Mouse (Mus musculus): ENCODE data around the gene Ly6g6d.

Gene Ly6g6d

DNA sequence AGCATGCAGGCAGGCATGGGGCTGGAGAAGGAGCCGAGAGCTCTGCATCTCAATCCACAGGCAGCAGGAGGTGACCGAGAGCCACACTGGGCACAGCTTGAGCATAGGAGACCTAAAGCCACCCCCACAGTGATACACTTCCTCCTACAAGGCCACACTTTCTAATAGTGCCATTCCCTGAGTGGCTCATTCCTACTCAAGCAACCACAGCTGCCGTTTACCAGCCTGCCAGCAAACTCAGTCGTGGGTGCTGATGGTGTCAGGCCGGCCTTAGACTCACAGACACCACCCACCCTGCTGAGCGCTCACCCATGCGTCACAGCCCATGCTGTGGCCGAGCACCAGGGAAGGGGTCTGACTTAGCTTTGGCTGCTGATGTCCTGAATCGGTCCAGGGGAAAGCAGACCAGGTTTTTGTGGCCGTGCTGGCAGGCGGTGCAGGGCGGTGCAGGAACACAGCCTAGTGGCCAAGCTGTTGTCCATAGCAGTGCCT lies 19.3 kb upstream of the Ly6g6d start:
- DNase-seq (ENCODE audit: low spot score): peak; percentile 43

DNA sequence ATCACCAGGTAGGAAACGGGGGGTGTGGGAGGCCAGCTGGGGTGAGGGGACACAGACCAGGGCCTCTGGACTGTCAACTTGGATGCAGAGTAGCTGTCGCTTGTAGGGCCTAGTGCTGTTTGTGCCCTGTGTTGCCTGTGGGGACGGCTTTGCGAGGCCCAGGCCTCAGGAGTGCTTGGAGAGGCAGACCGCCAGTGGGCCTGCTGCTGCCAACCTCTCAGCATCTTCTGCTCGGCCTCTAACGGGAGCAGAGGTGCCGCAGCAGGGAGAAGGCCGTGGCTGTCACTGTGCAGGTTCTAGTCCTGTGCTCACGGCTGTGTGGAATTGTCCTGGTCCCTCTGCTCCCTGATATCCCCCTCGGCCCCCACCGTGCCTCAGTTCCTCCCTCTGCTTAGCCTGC lies 18.7 kb upstream of the Ly6g6d start:
- no peak for DNase-seq (ENCODE audit: low spot score)

DNA sequence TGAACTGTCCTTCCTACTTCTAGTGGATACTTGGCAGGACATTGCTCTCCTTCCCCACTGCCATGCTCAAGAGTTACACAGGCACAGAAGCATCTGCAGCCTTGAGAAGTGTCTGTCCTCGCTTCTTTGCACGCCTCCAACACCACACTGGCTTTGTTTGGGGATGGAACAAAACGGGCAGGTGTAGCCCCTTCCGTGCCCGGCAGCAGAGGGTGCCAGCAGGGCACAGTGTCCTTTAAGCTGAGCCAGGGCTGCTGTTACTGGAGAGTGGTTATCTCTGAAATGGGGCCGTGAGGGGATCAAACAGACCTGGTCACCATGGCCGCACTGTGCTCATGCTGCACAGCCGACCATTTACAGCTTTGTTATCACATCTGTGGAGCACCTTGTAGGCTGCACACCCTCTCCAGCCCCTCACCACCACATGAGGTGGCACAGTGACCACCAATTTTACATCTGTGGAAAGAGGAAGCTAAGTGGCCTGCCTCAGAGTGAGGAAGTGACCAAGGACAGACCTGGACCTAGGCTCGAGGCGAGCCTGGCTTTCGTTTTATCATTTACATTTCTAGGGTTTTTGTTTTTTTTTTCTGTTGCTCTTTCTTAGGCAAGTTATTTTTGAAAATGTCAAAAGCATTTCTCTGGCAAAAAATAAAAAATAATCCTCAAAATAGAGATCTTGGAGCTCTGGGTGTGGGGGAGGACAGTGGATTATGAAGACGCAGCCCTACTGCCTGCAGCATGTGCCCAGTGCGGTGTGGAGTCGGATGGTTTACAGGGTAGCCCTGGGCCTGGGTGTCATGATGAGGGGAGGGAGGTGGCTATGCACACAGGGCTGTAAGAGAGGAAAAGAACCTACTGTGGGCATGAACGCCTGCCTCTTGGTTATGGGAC lies 16.9 kb upstream of the Ly6g6d start:
- DNase-seq (ENCODE audit: low spot score): no peak

DNA sequence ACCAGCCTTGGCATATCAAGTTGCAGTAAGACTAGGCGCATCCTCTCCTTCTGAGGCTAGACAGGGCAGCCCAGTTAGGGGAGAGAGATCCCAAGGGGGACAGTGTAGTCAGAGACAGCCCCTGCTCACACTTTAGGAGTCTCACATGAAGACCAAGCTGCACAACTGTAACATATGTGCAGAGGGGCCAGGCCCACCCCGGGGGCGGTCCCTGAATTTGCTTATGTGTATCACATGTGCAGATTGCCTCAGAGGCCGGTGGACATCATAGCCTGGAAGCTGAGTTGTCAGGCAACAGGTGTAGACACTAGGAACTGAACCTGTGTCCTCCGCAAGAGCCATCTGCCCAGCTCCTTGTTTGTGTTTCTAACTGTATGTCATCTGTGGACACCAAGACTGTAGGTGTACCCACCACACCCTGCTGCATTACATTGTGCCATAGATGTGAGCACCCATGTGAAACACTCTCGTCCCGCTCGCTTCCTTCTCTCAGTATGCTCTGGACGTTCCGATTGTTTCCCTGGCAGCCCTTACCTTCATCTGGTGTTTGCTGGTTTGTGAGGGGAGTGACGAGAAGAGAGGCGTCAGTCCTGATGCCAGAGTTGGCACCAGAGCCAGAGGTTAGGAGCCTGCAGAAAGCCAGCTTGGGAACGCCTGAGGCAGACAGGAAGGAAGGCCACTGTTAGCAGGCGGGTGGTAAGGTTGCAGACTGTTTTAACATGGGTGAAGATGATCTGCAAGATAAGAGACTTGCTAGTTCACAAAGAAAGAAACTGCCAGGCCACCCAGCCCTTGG lies 14.7 kb upstream of the Ly6g6d start:
- no peak for DNase-seq (ENCODE audit: low spot score)

DNA sequence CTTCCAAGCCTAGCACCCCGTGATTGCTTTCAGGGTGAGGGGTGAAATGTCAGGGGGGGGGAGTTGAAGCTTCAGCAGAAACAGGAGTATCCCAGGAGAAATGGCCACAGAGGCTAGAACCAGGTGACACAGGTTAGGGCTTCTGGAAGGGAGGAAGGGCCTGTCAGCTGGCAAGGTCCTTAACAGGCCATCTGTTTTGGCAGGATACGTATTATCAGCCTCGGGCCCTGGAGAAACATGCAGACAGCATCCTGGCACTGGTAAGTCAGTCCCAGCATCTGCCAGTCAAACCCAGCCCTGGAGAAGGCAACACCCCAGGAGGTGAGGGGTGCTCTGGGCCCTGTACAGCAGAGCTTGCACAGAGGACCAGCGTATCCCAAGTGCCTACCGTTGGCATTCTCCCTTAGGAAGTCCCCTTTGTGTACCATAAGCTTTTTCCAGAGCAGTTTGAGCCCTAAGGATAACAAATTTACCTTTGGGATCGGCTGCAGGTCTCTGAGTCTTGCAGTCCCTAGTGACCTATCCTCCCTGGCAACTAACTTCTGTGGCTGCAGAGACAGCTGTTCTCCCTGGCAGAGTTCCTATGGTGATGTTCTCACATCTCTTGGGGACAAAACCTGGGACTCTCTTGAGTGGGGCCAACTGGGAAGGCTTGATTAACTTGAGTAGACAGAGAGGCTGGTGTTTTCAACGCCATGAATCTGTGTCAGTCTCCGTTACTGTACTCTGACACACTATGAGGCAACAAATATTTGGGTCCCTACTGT lies 12.5 kb upstream of the Ly6g6d start:
- DNase-seq (ENCODE audit: low spot score): no peak

DNA sequence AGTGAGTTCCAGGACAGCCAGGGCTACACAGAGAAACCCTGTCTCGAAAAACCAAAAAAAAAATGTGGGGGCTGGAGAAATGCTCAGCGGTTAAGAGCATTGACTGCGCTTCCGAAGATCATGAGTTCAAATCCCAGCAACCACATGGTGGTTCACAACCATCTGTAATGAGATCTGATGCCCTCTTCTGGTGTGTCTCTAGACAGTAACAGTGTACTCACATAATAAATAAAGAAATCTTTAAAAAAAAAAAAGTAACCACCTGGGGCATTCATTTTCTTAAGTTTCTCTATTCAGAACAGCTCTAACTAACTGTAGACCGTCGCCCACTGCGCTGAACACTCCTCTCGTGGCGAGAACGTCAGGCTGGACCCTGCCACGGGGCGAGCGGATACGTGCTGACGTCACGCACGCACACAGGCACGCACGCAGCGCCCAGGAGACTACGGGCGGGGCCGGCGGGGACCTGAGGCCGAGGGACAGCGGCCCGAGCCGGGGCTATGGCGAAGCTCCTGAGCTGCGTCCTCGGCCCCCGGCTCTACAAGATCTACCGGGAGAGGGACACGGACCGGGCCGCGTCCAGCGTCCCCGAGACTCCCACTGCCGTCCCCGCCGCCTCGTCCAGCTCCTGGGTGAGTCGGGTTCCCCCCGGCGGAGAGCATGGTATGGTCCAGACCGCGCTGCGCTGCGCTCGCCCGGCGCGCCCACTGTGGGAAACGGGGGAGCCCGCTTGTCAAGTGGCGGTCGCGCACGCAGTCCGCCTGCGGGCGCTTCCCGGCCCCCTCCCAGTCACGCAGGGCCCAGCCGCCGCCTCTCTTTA lies 11.2 kb upstream of the Ly6g6d start, which contains the start of gene Abhd16a:
Gene Abhd16a, plus strand, starts transcription at position 439 of the 820 bp plus-strand sequence.
- peak; percentile 94 for DNase-seq (ENCODE audit: low spot score)

DNA sequence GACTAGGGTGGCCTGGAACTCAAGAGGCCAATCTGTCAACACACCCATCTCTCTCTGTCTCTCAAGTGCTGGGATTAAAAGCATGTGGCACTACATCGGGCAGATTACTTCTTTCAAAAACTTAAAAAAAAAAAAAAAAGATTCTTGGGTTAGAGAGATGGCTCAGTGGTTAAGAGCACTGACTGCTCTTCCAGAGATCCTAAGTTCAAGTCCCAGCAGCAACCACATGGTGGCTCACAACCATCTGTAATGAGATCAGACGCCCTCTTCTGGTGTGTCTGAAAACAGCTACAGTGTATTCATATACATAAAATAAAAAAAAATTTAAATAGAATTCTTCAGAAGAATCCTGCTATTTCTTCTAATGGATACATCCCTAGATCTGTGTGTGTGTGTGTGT lies 10.3 kb upstream of the Ly6g6d start:
- DNase-seq (ENCODE audit: low spot score): no peak

DNA sequence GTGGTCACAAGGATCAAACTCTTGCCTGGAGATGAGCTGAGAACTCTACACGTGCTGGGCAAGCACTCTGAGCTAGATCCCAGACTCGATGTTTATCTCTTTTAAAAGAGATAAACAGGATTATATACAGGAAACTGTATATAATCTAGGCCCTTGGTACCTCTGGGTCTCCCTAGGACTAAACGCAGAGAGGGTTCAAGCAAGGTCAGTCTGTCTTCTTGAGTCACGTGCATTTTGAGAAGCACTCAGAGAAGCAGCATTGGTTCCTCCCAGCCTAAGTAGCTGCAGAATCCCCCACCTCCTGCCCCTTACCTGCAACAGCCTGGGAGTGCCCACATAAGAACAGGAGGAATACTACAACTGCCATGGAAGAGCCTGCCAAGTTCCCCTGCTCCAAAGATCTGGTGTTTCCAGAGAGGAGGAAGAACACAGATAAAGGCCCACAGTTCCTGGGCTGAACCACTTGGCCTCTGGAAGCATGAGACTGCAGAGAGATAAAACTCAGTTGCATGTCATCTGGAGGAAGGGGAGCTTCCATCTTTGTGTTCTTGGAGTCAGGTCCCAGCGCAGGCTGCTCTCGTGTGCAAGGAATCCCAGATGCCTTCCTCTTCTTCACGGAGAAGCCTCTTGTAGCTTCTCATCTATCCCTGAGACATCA lies 7.5 kb upstream of the Ly6g6d start, which contains the start of gene Ly6g6f:
Gene Ly6g6f, minus strand, starts transcription at position 403 of the 658 bp plus-strand sequence.
- no peak for DNase-seq (ENCODE audit: low spot score)

DNA sequence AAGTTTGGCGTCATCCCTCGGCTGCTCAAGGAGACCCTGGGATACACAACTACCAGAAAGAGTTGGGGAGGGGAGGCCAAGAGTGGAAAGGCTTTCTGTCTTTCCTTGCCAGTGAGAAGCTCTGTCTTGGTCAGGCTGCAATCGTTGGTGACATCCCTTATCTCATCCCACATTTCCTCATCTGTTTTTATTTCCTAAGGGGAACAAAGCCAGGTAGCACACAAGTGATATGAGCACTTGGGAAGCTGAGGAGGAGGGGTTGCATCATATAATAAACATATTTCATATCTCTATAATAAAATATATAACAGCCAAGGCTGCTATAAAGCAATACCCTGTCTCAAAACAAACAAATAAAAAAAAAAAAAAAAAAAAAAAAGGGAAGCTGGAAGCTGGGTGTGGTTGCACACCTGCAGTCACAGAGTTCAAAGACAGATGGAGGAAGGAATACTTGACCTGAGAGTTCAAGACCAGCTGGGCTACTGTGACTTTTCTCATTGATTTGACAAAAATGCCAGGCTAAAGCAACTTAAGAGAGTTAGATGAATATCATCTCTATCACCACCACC lies 6.1 kb upstream of the Ly6g6d start:
- no peak for DNase-seq (ENCODE audit: low spot score)

DNA sequence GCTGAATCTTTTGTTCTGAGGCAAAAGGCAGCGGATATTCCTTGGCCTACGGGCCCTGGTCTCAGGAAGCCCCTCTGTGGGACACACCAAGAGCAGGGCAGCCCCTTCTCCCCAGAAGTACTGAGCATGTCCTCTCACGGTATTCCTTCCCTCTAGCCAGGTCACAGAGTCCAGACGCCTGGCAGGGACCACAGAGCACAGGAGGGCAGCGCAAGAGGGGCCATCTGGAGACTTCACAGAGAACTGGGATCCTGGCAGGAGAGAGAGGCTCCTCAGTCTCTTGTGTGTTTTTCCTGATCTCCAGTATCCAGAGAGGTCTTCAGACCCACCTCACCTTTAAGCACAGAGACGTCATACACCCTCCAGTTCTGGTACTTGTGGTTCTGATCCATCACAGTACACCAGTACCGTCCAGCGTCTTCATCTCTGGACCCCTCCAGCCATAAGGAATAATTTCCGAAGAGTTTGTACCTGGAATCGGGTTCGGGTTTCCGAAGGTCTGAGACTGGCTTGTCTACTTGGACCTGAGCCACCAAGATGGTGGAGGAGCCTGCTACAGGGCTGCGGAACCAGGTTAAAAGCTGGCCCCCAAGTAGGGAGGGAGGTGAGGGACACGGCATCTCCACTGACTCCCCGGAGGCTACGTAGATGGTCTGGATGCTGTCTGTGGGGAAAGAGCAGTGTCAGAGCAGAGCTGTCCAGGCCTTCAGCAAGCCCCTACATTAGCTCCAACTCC lies 5.1 kb upstream of the Ly6g6d start:
- DNase-seq (ENCODE audit: low spot score): no peak

DNA sequence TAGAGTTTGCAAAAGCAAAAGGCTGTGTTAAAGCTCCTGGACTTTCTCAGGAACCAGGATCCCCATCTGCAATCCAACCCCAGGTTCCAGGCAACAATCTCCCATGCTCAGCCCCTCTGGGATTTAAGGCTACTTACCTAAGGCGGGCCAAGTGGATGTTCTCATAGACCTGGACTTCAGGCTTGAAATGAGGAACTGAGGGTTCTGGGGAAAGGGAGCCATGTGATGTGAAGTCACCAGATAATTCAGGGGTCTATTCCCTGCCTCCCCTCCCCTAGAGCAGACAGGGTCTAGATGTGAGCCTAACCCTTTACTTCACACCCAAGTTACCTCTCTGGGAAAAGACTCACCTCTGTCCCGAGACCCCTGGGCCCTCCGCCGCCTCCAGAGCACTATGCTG lies 2.8 kb upstream of the Ly6g6d start:
- DNase-seq (ENCODE audit: low spot score): no peak

DNA sequence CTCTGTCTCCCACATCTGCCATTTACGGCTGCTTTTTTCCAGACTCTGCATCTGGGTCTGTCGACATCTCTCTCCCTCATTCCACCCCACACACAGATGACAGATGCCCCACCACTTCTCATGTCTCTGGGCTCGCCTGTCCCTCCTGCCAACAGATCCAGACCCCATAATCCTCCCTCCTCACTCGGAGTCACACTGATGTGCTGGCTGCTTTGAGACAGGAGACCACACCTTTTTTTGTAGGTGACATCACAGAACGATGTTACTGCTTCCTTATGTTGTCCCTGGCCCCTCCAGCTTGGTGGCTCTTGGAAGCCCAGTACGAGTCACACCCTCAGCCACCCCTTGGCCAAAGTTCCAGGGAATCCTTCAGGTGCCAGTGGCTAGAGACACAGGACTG lies 2.4 kb upstream of the Ly6g6d start:
- DNase-seq (ENCODE audit: low spot score): no peak

DNA sequence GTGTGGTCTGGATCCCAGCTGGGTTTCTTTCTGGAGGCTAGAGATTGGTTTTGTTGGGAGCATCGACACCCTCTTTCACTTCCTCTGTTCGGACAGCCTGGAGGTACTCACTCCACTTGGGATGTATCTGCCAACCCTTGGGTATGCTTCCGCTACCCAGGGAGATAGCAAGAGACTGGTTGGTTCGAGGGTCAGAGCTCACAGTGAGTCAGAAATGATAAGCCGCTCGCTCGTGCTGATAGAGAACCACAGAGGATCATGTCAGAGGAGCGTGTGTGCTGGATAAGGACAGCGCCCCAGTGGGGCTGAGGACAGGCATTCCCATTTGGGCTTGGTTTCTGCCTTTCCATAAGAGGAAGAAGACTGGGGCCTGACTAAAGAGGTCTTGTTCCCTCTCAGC lies 1.9 kb upstream of the Ly6g6d start:
- no peak for DNase-seq (ENCODE audit: low spot score)

DNA sequence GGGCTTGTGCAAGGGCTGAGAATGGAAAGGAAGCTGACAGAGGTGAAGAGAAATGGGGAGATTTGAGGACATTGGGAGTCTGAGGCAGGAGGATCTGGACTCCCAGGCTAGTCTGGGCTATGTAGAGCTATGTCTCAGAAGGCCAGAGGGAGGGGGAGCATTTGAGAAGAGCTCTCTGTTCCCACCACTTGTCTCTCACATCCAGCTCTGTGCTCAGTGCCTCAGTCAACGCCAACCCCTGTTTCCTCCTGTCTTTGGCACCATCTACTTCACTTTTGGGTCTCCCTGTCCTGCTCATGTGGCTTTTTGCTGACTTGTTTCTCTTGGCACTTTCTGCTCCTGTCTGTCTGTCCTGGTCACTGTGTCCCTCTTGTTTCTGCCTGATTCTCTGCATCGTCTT lies 580 bp downstream of the Ly6g6d start:
- DNase-seq (ENCODE audit: low spot score): no peak

DNA sequence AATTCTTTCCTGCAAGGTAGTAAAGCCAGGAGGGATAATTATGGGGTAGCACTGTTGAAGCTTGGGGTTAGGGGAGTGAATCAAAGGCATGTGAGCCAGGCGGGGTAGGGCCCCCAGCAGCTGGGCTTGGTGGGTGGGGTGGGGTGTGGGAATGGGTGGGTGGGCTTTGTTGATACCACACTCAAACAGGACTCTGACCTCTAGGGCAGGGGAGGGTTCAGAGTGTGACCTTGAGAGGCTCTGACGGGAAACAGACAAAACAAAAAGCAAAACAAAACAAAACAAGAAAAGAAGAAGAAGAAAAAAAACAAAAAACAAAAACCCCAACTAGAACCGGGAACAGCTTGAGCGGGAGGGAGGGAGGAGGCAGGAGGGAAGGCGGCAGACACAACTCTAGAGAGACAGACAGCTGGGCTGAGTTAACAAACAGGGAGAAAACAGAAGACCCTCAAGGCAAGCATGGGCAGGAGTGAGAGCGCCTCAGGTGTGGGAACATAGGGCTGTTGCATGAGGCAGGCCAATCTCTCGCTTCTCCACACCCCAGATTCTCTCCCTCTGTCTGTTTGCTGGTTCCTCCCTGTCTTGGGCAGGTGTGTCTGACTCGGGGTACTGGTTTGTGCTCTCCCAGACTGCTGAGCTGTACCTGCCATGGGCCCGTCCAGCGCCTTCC lies 1.2 kb downstream of the Ly6g6d start, which contains the start of gene Ly6g6e:
Gene Ly6g6e, plus strand, starts transcription at position 396 of the 670 bp plus-strand sequence.
- DNase-seq (ENCODE audit: low spot score): no peak

DNA sequence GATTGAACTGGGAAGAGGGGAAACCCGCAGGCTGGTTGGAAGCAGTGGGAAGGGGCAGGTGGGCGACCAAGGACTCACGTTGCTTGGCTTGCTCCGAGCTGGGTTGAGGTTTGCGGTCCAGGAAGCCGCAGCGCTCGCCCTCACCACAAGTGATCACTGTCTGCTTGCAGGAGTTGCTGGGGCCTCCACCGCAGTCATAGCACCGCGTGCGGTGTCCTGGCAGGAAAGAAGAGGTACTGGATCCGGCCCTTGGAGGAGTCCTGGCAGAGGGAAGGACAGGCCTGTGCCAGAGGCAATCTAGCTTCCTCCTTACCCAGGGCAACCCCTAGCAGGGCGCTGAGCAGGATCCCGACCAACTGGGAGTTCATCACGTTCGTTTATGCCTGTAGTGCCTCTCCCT lies 3.8 kb downstream of the Ly6g6d start:
- no peak for DNase-seq (ENCODE audit: low spot score)

DNA sequence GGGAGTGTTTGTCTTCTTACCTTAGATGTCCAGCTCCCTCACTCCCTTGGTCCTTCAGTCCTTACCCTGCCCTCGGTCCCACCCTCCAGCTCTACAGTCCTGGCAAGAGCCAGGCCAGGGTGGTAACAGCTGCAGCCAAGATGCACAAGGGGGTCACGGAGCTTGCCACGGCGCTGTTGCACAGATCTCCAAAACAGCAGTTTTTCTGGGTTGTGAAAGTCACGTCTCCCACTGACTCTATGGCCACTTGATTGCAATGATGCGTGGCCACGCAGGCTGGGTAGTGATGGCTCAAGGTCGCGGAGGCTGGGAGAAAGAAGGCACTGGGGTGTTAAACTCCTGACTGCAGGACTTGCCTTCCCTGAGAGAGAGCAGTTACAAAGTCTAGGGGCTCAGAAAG lies 6.4 kb downstream of the Ly6g6d start:
- DNase-seq (ENCODE audit: low spot score): no peak

DNA sequence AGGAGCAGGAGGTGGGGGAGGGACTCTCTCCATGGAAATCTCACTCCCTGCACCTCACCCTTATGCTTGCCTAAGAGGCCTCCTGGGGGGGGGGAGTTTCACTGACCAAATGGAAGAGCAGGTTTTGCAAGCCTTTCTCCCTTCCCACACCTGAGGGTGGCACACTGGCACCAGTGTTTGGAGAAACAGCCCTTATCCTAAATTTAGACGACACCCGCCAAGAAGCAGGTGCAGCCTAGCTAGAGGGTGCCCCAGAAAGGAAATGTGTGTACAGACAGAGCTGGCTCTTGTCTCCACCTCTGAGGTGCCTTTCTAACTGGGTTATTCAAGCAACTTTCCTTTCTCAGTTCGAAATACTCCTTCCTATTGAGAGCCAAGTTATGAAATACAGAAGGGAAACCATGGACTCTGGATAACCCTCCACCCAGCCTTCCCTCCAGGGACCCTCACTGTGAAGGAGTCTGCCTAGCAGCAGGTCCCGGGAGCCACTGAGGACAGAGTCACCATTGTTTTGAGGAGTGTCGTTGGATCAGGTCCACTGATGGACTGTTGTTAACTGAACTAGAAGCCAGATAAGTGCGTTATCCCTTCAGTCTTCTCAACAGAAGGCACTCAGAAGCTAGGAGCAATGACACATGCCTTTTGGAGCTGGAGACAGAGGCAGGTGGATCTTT lies 7.2 kb downstream of the Ly6g6d start:
- DNase-seq (ENCODE audit: low spot score): no peak
